Mouse (Mus musculus) kidney, adult 2 months (tissue): ENCODE data around the gene Mlkl. TPM values are rescaled to one million over a fixed set of nuclear protein-coding genes. Genes with fewer than 3 reads are reported as not detected.

Experiments
- DNase-seq: peaks from one replicate; pipeline ENCODE4 v3.0.0; 2021
- H3K27ac ChIP-seq: fragments of 200-500 bp; 2 replicates; pipeline ENCODE4 v1.5.1; 2012; ENCODE audit warnings: low read depth, low read length, control low read depth, inconsistent platforms; ENCODE audit not compliant: insufficient read depth
- H3K27me3 ChIP-seq: fragments of 200-500 bp; replicated peaks from 2 replicates; pipeline ENCODE4 v1.6.1; 2012; ENCODE audit warnings: mild to moderate bottlenecking, moderate library complexity, low read length, inconsistent platforms; ENCODE audit not compliant: control insufficient read depth, insufficient read depth
- H3K36me3 ChIP-seq: fragments of 200-500 bp; 2 replicates; pipeline ENCODE4 v1.6.1; 2012; ENCODE audit warnings: mild to moderate bottlenecking, moderate library complexity, low read length, inconsistent platforms; ENCODE audit not compliant: control insufficient read depth, insufficient read depth
- H3K4me1 ChIP-seq: fragments of 200-500 bp; 2 replicates; pipeline ENCODE4 v1.6.1; 2011; ENCODE audit warnings: low read length; ENCODE audit not compliant: control insufficient read depth, insufficient read depth
- H3K4me3 ChIP-seq: fragments of 200-500 bp; 2 replicates; pipeline ENCODE4 v1.5.1; 2011; ENCODE audit warnings: mild to moderate bottlenecking, low read depth, low read length, control low read depth; ENCODE audit not compliant: insufficient read depth
- CTCF ChIP-seq: fragments of 200-500 bp; conservative IDR thresholded peaks from 2 replicates; pipeline ENCODE4 v1.5.1; 2011; ENCODE audit warnings: low read depth, mild to moderate bottlenecking, control low read depth, low read length, moderate library complexity, mixed read lengths; ENCODE audit not compliant: insufficient read depth, insufficient read length
- POLR2A ChIP-seq: fragments of 200-500 bp; IDR thresholded peaks from one replicate; pipeline ENCODE4 v1.6.1; 2011; ENCODE audit warnings: low read depth, low read length, control low read depth
- WGBS: fragments of 180-500 bp; shearing (Covaris S2); methylation state at CpG from one replicate; pipeline ENCODE4 v1.1.7; 2018; 5-methylcytosine and 5-hydroxymethylcytosine counted together
- polyA plus RNA-seq: library from polyadenylated mRNA; depleted of rRNA; stranded (reverse); fragments of >200 nt; gene quantifications from 2 replicates; pipeline ENCODE4 v1.2.3, GENCODE M21; 2012

Mlkl gene
- polyA plus RNA-seq, 1 experiment: 1.5 TPM

DNA sequence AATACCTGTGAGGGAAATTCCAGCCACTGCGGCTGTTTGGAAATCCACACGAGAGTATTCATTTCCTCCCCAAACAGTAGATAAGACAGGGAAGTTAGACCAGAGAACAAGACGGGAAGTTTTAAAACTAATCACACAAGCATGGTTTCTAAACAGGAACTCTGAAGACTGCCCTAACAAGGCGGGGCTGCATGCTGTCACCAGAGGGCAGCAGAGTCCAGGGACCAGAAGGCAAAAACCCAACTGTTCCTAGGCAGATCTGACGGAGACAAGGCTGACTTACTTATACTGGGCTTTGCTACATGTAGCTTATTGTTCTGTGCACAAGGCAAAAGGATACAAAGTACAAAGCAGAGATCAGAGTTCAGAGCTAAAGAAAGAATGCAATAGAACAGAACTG is 5.2 kb upstream of the Mlkl start:
- Histone ChIP-seq H3K27ac (no peak overlapping the region), H3K36me3 (no peaks in the 10 kb centered on the region), H3K4me3 (no peak overlapping the region), H3K27me3 (no peaks in the 10 kb centered on the region), H3K4me1 (peaks cover 2% of the 10 kb centered on the region; the same call in 1 of the 2 replicates)
- DNase-seq: peak; percentile 85
- WGBS: 7% methylated on average over 5 of the region's 5 CpGs
- TF ChIP-seq CTCF: peak; percentile 98
- no peak for TF ChIP-seq POLR2A

DNA sequence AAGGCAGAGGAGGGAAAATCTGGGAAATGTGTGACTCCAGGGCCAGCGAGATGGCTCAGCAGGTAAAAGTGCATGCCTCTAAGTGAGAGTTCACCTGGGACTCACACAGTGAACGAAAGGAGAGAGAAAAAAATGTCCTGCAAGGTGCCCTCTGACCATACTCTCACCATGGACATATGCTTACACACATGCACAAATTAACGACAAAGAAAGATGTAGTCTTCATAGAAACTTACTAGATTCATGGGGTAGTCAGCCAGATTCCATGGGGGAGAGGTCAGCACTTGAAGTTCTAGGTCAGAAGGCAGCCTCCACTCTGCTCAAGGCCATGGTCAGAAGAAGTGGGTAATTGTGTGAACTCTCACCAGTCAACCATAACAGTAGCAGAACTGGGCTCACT is 2.2 kb upstream of the Mlkl start:
- 66% methylated on average over 3 of the region's 3 CpGs for WGBS
- no peak overlapping the region for H3K4me3 ChIP-seq
- H3K36me3 ChIP-seq: no peaks in the 10 kb centered on the region
- no peak overlapping the region for H3K27ac ChIP-seq
- DNase-seq: no peak
- TF ChIP-seq CTCF (no peak), POLR2A (no peak)
- H3K27me3 ChIP-seq: no peaks in the 10 kb centered on the region
- peaks cover 2% of the 10 kb centered on the region; the same call in 1 of the 2 replicates for H3K4me1 ChIP-seq

GRCm38 (mm10) chr8:111338370-111339208 is 612 bp upstream of the Mlkl start:
- DNase-seq: no peak
- H3K4me3 ChIP-seq: peak overlapping the region; percentile 74; the same call in 1 of the 2 replicates

DNA sequence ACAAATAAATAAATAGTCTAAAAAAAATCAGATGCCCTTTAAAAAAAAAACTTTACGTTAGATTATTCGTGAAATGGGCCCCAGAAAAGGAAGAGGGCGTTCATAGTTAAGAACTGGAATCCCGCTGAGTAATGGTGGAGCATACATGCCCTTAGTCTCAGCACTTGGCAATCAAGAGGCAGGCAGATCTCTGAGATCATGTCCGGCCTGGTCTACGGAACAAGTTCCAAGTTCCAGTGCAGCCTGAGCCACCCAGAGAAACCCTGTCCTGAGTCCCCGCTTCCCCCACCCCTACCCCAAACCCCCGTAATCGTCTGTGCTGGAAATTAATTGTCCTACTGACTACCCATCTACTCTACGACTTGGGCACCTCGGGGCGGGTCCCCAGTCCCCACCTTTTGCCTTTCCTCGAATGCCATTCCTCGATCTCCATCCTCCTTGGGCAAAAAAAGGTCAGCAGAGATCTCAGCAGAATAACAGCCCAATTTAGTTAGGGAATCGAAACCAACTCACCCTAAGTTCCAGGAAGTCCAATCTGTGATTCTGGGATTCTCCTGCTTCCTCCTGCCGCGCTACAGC is 577 bp downstream of the Mlkl start:
- no peak overlapping the region; the same call in 1 of the 2 replicates for H3K27ac ChIP-seq
- WGBS: 20% methylated on average over 17 of the region's 17 CpGs
- DNase-seq: peak; percentile 33

More at GRCm38 (mm10) chr8:111338370-111339208, 612 bp upstream of the Mlkl start:
- 0 out of 2 replicates have a peak overlapping the region, but pooled peaks have one; percentile 36 for H3K27ac ChIP-seq
- H3K27me3 ChIP-seq: no peaks in the 10 kb centered on the region
- TF ChIP-seq CTCF (no peak), POLR2A (no peak)
- peaks cover 2% of the 10 kb centered on the region; the same call in 1 of the 2 replicates for H3K4me1 ChIP-seq
- WGBS: 40% methylated on average over 12 of the region's 12 CpGs
- no peaks in the 10 kb centered on the region for H3K36me3 ChIP-seq

GRCm38 (mm10) chr8:111336692-111337091 is 1.3 kb downstream of the Mlkl start:
- WGBS: 89% methylated on average over 4 of the region's 4 CpGs
- no peak for DNase-seq
- Histone ChIP-seq H3K27ac (no peak overlapping the region), H3K36me3 (no peaks in the 10 kb centered on the region), H3K4me3 (0 out of 2 replicates have a peak overlapping the region, but pooled peaks have one; percentile 15), H3K4me1 (peaks cover 2% of the 10 kb centered on the region; the same call in 1 of the 2 replicates), H3K27me3 (no peaks in the 10 kb centered on the region)
- TF ChIP-seq POLR2A: no peak
- TF ChIP-seq CTCF: no peak

More for the DNA sequence above, 577 bp downstream of the Mlkl start:
- Histone ChIP-seq H3K4me3 (peak overlapping the region; percentile 74), H3K27me3 (no peaks in the 10 kb centered on the region), H3K4me1 (peaks cover 2% of the 10 kb centered on the region; the same call in 1 of the 2 replicates), H3K36me3 (no peaks in the 10 kb centered on the region)
- TF ChIP-seq POLR2A (no peak), CTCF (no peak)

DNA sequence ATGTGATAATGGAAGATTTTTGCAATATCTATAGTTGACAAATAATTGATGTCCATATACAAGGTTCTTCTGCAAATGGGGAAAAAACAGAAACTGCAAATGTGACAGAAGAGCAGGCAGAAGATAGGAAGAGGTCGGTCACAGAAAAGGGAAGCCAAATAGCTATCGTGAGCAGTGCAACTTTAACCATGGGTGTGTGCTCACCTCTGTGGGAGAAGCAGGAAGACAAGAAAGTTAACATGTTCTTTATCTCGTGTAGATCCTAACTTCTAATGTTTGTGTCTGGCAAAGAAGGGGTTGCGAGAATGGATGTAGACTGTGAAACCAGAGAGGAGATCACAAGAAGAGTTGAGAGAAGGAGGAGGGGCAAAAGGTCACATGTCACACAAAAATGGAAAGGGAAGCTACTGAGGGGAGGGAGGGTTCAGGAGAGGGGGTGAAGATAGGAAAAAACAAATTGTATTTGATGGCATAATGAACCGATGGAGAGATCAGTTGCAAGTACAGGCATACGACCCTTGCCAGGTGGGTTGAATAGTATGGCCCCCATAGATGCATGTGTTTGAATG is 12.7 kb downstream of the Mlkl start:
- Histone ChIP-seq H3K4me3 (no peak overlapping the region), H3K27ac (no peak overlapping the region), H3K4me1 (no peaks in the 10 kb centered on the region), H3K36me3 (no peaks in the 10 kb centered on the region; the same call in 1 of the 2 replicates), H3K27me3 (no peaks in the 10 kb centered on the region)
- DNase-seq: no peak
- TF ChIP-seq CTCF: no peak
- TF ChIP-seq POLR2A: no peak
- WGBS: 82% methylated on average over 6 of the region's 6 CpGs
